Mouse (Mus musculus): ENCODE results near the gene Ice2. TPM values are rescaled to one million over a fixed set of nuclear protein-coding genes. Genes with fewer than 3 reads are reported as not detected.

The Ice2 gene
- total and polyA plus RNA-seq, 3 experiments, result 0.99 to 44.9 (median 29.1) TPM

DNA sequence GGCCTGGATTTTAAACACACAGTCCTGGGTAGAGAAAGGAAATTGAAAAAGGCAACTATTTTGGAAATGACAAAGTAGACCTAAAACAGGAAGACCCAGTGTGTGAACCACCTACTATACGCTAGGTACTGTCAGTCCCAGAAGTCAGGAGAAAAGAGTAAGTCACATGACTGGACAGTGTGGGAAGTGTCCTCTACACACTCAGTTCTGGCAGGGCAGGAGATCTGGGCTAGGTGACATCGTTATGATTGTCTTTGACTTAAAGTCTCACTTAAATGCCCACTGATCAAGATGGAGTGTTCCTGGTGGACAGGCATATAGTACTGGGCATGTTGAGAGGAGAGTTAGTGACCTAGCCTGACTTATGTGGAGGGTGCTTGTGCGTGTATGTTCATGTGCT lies 59.4 kb downstream of the Ice2 start:
- ATAC-seq (ENCODE audit: extremely low read depth, insufficient number of reproducible peaks, low FRiP score, poor library complexity, severe bottlenecking) (no peak), DNase-seq (ENCODE audit: low spot score) (no peak)
- no peak overlapping the region; the same call in 1 of the 2 replicates for H3K4me3 ChIP-seq (ENCODE audit: low read depth, low read length)
- TF ChIP-seq GATA2 (IDR thresholded peaks at IDR 0.05; ENCODE audit: borderline replicate concordance, low read depth, low read length) (no peak), CTCF (IDR thresholded peaks at IDR 0.05; ENCODE audit: low read depth, low read length) (no peak)
- H3K36me3 ChIP-seq (replicated peaks), result peaks cover 62% of the 10 kb centered on the region
- no peaks in the 10 kb centered on the region for H3K9me3 ChIP-seq (replicated peaks)
- peaks cover 2% of the 10 kb centered on the region; the same call in 1 of the 2 replicates for H3K27me3 ChIP-seq (ENCODE audit: insufficient read depth, low read length)
- H3K4me1 ChIP-seq (ENCODE audit: insufficient read depth, low read depth, low read length), result peaks cover 76% of the 10 kb centered on the region

DNA sequence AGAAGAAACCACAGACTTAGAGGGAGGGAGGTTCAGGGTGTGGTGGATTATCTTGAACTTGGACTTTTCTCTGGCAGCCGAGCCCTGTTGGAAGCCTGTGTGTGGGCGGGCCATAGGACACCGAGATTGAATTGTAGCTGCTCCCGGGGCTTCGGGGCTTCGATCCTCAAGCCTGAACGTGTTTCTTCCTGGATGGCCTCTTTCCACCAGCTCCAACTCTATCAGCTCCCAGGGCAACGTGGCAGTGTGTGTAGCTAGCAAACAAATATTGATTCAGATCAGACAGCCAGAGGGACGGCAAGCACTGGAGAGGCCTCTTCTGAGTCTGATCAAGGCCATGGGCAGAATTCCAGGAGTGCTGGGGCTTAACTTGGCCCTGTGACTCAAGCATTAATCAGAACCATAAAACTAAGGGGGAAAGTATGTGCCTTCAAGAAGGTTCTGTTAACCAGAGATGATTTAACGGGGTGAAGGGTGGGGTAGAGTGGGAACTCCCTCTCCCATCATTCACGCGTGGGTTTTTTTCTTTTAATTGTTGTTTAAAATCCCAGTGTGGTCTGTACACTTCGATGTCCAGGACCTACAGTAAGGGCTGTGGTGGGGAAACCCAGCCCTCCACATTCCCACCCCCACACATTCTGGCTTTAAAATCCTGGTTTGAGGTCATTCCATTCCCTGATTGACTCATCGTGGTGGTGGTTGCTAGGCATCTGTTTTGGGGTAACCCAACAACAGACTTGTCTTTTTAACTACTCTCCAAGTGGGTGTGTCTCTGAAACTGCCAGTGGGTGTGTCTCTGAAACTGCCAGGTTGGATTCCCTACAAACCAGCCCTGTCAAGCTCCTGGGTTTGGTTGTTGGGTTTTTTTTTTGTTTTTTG lies 60.3 kb downstream of the Ice2 start:
- H3K36me3 ChIP-seq (replicated peaks), result peaks cover 68% of the 10 kb centered on the region
- H3K9me3 ChIP-seq (replicated peaks), result no peaks in the 10 kb centered on the region
- ATAC-seq (ENCODE audit: extremely low read depth, insufficient number of reproducible peaks, low FRiP score, poor library complexity, severe bottlenecking) (no peak), DNase-seq (ENCODE audit: low spot score) (no peak)
- TF ChIP-seq POLR2AphosphoS5 (IDR thresholded peaks at IDR 0.05; ENCODE audit: insufficient replicate concordance, low read depth, low read length), result no peak
- no peak for TF ChIP-seq GATA1 (IDR thresholded peaks at IDR 0.05; ENCODE audit: borderline replicate concordance, low read length)
- no peak for TF ChIP-seq GATA2 (IDR thresholded peaks at IDR 0.05; ENCODE audit: borderline replicate concordance, low read depth, low read length)
- no peak for TF ChIP-seq TAL1 (conservative IDR thresholded peaks at IDR 0.05; ENCODE audit: low read depth, low read length)
- TF ChIP-seq CTCF (IDR thresholded peaks at IDR 0.05; ENCODE audit: low read depth, low read length), result no peak
- H3K27me3 ChIP-seq (ENCODE audit: insufficient read depth, low read length), result peaks cover 2% of the 10 kb centered on the region; the same call in 1 of the 2 replicates
- H3K4me1 ChIP-seq (ENCODE audit: insufficient read depth, low read depth, low read length), result peaks cover 68% of the 10 kb centered on the region
- H3K4me3 ChIP-seq (ENCODE audit: low read depth, low read length), result peak overlapping the region; percentile 25; the same call in 1 of the 2 replicates

DNA sequence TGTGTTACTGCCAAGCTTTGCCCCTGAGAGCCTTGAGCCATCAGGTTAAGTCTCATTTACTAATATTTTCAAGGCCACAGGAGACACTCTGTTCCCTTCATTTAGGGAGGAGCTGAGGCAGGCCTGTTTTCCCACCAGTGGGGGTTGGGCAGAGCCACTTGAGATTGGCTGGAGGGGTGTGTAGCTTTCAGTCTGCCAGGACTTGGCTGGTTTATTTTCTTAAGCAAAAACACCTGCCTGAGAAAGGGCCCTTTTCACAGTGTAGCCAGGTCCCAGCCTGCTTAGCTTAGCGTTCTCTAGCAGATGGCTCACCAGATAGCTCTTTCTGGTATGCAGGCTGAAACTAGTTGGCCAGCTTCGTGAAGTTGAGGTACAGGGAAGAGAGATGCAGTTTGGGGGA lies 61.3 kb downstream of the Ice2 start:
- Histone ChIP-seq H3K27me3 (ENCODE audit: insufficient read depth, low read length) (no peaks in the 10 kb centered on the region; the same call in 1 of the 2 replicates), H3K9me3 (replicated peaks) (no peaks in the 10 kb centered on the region), H3K4me3 (ENCODE audit: low read depth, low read length) (no peak overlapping the region), H3K36me3 (replicated peaks) (peaks cover 77% of the 10 kb centered on the region), H3K4me1 (ENCODE audit: insufficient read depth, low read depth, low read length) (peaks cover 61% of the 10 kb centered on the region)
- TF ChIP-seq GATA1 (IDR thresholded peaks at IDR 0.05; ENCODE audit: borderline replicate concordance, low read length) (no peak), CTCF (IDR thresholded peaks at IDR 0.05; ENCODE audit: low read depth, low read length) (no peak), GATA2 (IDR thresholded peaks at IDR 0.05; ENCODE audit: borderline replicate concordance, low read depth, low read length) (no peak), POLR2AphosphoS5 (IDR thresholded peaks at IDR 0.05; ENCODE audit: insufficient replicate concordance, low read depth, low read length) (no peak), TAL1 (conservative IDR thresholded peaks at IDR 0.05; ENCODE audit: low read depth, low read length) (no peak)
- 0 out of 2 replicates have a peak, but pooled peaks have one; percentile 11 for ATAC-seq (ENCODE audit: extremely low read depth, insufficient number of reproducible peaks, low FRiP score, poor library complexity, severe bottlenecking)
- DNase-seq (ENCODE audit: low spot score), result no peak

DNA sequence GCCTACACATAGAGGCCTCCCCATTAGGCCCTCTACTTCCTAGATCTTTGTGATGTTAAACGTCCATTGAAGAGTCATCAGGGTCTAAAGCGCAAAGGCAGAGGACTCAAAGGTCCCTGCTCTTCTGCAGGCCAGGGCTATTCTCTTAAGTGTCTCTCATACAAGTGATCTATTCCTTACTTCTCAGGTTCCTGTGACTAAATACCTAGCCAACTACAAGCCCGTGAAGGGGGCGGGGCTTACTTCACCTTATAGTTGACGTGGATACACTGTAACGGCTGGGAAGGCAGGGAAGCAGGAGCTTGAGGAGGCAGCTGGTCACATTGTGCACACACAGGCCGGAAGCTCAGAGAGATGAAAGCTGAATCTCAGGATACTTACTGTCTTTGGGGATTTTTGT lies 62.2 kb downstream of the Ice2 start:
- Histone ChIP-seq H3K4me3 (ENCODE audit: low read depth, low read length) (no peak overlapping the region), H3K27me3 (ENCODE audit: insufficient read depth, low read length) (no peaks in the 10 kb centered on the region), H3K9me3 (replicated peaks) (no peaks in the 10 kb centered on the region), H3K36me3 (replicated peaks) (peaks cover 84% of the 10 kb centered on the region), H3K4me1 (ENCODE audit: insufficient read depth, low read depth, low read length) (peaks cover 52% of the 10 kb centered on the region)
- TF ChIP-seq TAL1 (conservative IDR thresholded peaks at IDR 0.05; ENCODE audit: low read depth, low read length) (no peak), GATA2 (IDR thresholded peaks at IDR 0.05; ENCODE audit: borderline replicate concordance, low read depth, low read length) (no peak), CTCF (IDR thresholded peaks at IDR 0.05; ENCODE audit: low read depth, low read length) (no peak), POLR2AphosphoS5 (IDR thresholded peaks at IDR 0.05; ENCODE audit: insufficient replicate concordance, low read depth, low read length) (no peak), GATA1 (IDR thresholded peaks at IDR 0.05; ENCODE audit: borderline replicate concordance, low read length) (no peak)
- ATAC-seq (ENCODE audit: extremely low read depth, insufficient number of reproducible peaks, low FRiP score, poor library complexity, severe bottlenecking), result no peak
- DNase-seq (ENCODE audit: low spot score), result no peak

- no peak for TF ChIP-seq CTCF (IDR thresholded peaks at IDR 0.05; ENCODE audit: low read depth, low read length)
- no peak for TF ChIP-seq GATA1 (IDR thresholded peaks at IDR 0.05; ENCODE audit: borderline replicate concordance, low read length)
- no peak for TF ChIP-seq POLR2AphosphoS5 (IDR thresholded peaks at IDR 0.05; ENCODE audit: insufficient replicate concordance, low read depth, low read length)
- TF ChIP-seq GATA2 (IDR thresholded peaks at IDR 0.05; ENCODE audit: borderline replicate concordance, low read depth, low read length), result no peak
- TF ChIP-seq TAL1 (conservative IDR thresholded peaks at IDR 0.05; ENCODE audit: low read depth, low read length), result no peak
- Histone ChIP-seq H3K9me3 (replicated peaks) (no peaks in the 10 kb centered on the region), H3K27me3 (ENCODE audit: insufficient read depth, low read length) (no peaks in the 10 kb centered on the region), H3K4me3 (ENCODE audit: low read depth, low read length) (no peak overlapping the region), H3K4me1 (ENCODE audit: insufficient read depth, low read depth, low read length) (peaks cover 34% of the 10 kb centered on the region), H3K36me3 (replicated peaks) (peaks cover 86% of the 10 kb centered on the region)
- ATAC-seq (ENCODE audit: extremely low read depth, insufficient number of reproducible peaks, low FRiP score, poor library complexity, severe bottlenecking), result no peak
- DNase-seq (ENCODE audit: low spot score), result no peak
Observed at GRCm38 (mm10) chr9:69463046-69463445, 65.3 kb downstream of the Ice2 start.

- DNase-seq (ENCODE audit: low spot score) (no peak), ATAC-seq (ENCODE audit: extremely low read depth, insufficient number of reproducible peaks, low FRiP score, poor library complexity, severe bottlenecking) (no peak)
- Histone ChIP-seq H3K27me3 (ENCODE audit: insufficient read depth, low read length) (peaks cover 4% of the 10 kb centered on the region; the same call in 1 of the 2 replicates), H3K36me3 (replicated peaks) (peaks cover 89% of the 10 kb centered on the region), H3K9me3 (replicated peaks) (no peaks in the 10 kb centered on the region), H3K4me3 (ENCODE audit: low read depth, low read length) (no peak overlapping the region), H3K4me1 (ENCODE audit: insufficient read depth, low read depth, low read length) (peaks cover 24% of the 10 kb centered on the region)
- no peak for TF ChIP-seq TAL1 (conservative IDR thresholded peaks at IDR 0.05; ENCODE audit: low read depth, low read length)
- no peak for TF ChIP-seq GATA2 (IDR thresholded peaks at IDR 0.05; ENCODE audit: borderline replicate concordance, low read depth, low read length)
Observed at GRCm38 (mm10) chr9:69464109-69464756, 66.5 kb downstream of the Ice2 start.
